Mouse (Mus musculus) megakaryocyte, embryonic 14.5 days (primary cell): ENCODE data around the gene Gm30302.

ENCODE experiments used
- FLI1 ChIP-seq: IDR thresholded peaks from 2 replicates; pipeline ENCODE4 v1.6.1; 2012; ENCODE audit warnings: low read length, inconsistent platforms, mixed read lengths
- GATA1 ChIP-seq: IDR thresholded peaks from 3 replicates; pipeline ENCODE4 v1.6.1; 2012; ENCODE audit warnings: mixed read lengths, low read length, inconsistent platforms, borderline replicate concordance

DNA sequence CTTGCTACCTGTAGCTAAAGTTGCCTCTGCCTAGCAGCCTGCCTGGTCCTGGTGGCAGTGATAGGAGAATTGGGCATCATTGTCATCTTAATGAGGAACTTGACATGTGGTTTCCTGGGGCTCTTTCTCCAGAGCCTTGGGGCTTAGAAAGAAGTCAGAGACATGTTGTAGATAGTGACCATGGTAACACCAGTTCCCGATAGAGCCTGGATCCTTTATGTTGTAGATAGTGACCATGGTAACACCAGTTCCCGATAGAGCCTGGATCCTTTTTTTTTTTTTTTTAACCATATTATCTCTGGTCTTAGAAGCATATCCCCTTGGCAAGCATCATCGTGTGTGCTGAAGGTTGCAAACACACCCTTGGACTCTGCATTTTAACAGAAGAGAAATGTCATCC lies 48.0 kb upstream of the Gm30302 start:
- TF ChIP-seq FLI1: no peak
- no peak for TF ChIP-seq GATA1
